8 mouse cellular contexts compared by ENCODE assay signal in genomic region chr5:138222111-138222510, GRCm38 (mm10). TPM values are rescaled to one million over a fixed set of nuclear protein-coding genes. Genes with fewer than 3 reads are reported as not detected.
DNase-seq lines count a peak whose midpoint lies in the region; ATAC-seq lines count a peak whose summit lies in the region.

No protein-coding gene starts in this region.

- H3K9me3 ChIP-seq in hindbrain, embryonic 14.5 days (ENCODE audit: control insufficient read depth, low read length) = no peaks in the 10 kb centered on the region
- no peaks in the 10 kb centered on the region for H3K9me3 ChIP-seq in hindbrain, embryonic 16.5 days (ENCODE audit: control insufficient read depth, low read length)

- H3K4me1 ChIP-seq in hindbrain, embryonic 14.5 days (replicated peaks; ENCODE audit: control insufficient read depth, insufficient read depth, low read length) = no peaks in the 10 kb centered on the region
- H3K4me1 ChIP-seq in hindbrain, embryonic 16.5 days (ENCODE audit: control insufficient read depth, insufficient read depth, low read depth, low read length) = no peaks in the 10 kb centered on the region

- no peak overlapping the region for H3K4me2 ChIP-seq in hindbrain, embryonic 14.5 days (replicated peaks)
- no peak overlapping the region for H3K4me2 ChIP-seq in hindbrain, embryonic 16.5 days (ENCODE audit: low read length)

- no peaks in the 10 kb centered on the region for H3K27me3 ChIP-seq in hindbrain, embryonic 14.5 days (ENCODE audit: control insufficient read depth, insufficient read depth, low read length)
- H3K27me3 ChIP-seq in hindbrain, embryonic 16.5 days (replicated peaks; ENCODE audit: control insufficient read depth, insufficient read depth, low read length) = no peaks in the 10 kb centered on the region

- peak; percentile 78 for DNase-seq in hindbrain, embryonic 14.5 days (ENCODE audit: low spot score)
- peak; percentile 69 for DNase-seq in c-Kit-positive CD71-positive TER-119-negative erythroid progenitor cells, embryonic 14.5 days (ENCODE audit: low read depth)
- DNase-seq in frontal cortex, postnatal 14 days (ENCODE audit: low spot score in 2 of 2) = peak; percentile 45 to 82
- DNase-seq in kidney, adult 18-20 months = peak; percentile 90
- peak; percentile 81 to 84 for DNase-seq in left cerebral cortex, postnatal 25 days (ENCODE audit: low spot score in 2 of 2)
- peak; percentile 68 for DNase-seq in testis, postnatal 14 days (ENCODE audit: low spot score)

- intact Hi-C loops in left cerebral cortex, postnatal 25 days (cut with DNase I) = loop anchor here (5.0 kb wide), 1 partner anchor 255 kb away; no protein-coding TSS in a partner anchor

- no peaks in the 10 kb centered on the region for H3K36me3 ChIP-seq in hindbrain, embryonic 14.5 days (replicated peaks; ENCODE audit: control insufficient read depth, insufficient read depth)
- no peaks in the 10 kb centered on the region for H3K36me3 ChIP-seq in hindbrain, embryonic 16.5 days (ENCODE audit: control insufficient read depth, insufficient read depth, low read length)

- ATAC-seq in hindbrain, embryonic 14.5 days (ENCODE audit: low FRiP score) = no peak
- no peak for ATAC-seq in hindbrain, embryonic 16.5 days
- peak; percentile 90 for ATAC-seq in neutrophil, adult 5-6 weeks (ENCODE audit: extremely low read depth, insufficient number of reproducible peaks, low FRiP score, poor library complexity, severe bottlenecking)

- no peak overlapping the region for H3K9ac ChIP-seq in hindbrain, embryonic 14.5 days
- no peak overlapping the region for H3K9ac ChIP-seq in hindbrain, embryonic 16.5 days (ENCODE audit: low read depth, low read length)

- WGBS in hindbrain, embryonic 14.5 days = 27% methylated on average over 4 of the region's 4 CpGs
- 23% methylated on average over 4 of the region's 4 CpGs for WGBS in hindbrain, embryonic 16.5 days

- H3K27ac ChIP-seq in hindbrain, embryonic 14.5 days = no peak overlapping the region
- no peak overlapping the region for H3K27ac ChIP-seq in hindbrain, embryonic 16.5 days (ENCODE audit: low read depth, low read length)

- H3K4me3 ChIP-seq in hindbrain, embryonic 14.5 days (replicated peaks; ENCODE audit: low read length) = no peak overlapping the region
- no peak overlapping the region for H3K4me3 ChIP-seq in hindbrain, embryonic 16.5 days (ENCODE audit: low read length)

RNA-seq across cellular contexts. Expression of gene Nxpe5, which starts 3.6 kb away (rescaled TPM):
- polyA plus RNA-seq in hindbrain, embryonic 14.5 days (2014; fragmentation: Nextera tagmentation; extraction: Ambion mirVana) = 0.07 TPM in 1 of 2 replicates, not detected in the other
- 0.06 TPM in 1 of 2 replicates, not detected in the other for polyA plus RNA-seq in hindbrain, embryonic 16.5 days (2015; fragmentation: Nextera tagmentation; extraction: Ambion mirVana)
- under 1 TPM in 1 of 2 experiments, not detected in 1; 0.23 TPM for total RNA-seq in left cerebral cortex, postnatal 25 days (2021)
- total RNA-seq in neutrophil, adult 5-6 weeks (2017) = not detected in 2 replicates

RNA-seq across cellular contexts. Expression of gene Mblac1, which starts 28.0 kb away (rescaled TPM):
- polyA plus RNA-seq in hindbrain, embryonic 14.5 days (2014; fragmentation: Nextera tagmentation; extraction: Ambion mirVana) = 12.5 and 13.6 TPM in 2 replicates
- polyA plus RNA-seq in hindbrain, embryonic 16.5 days (2015; fragmentation: Nextera tagmentation; extraction: Ambion mirVana) = 12.8 and 14.5 TPM in 2 replicates
- total RNA-seq in left cerebral cortex, postnatal 25 days (2021) = 10 to 100 TPM in 1 of 2 experiments, 1 to 10 TPM in 1; 8.9 to 10.3 TPM
- 0.81 and 0.86 TPM in 2 replicates for total RNA-seq in neutrophil, adult 5-6 weeks (2017)

RNA-seq across cellular contexts. Expression of gene Lamtor4, which starts 33.2 kb away (rescaled TPM):
- polyA plus RNA-seq in hindbrain, embryonic 14.5 days (2014; fragmentation: Nextera tagmentation; extraction: Ambion mirVana) = 74.7 and 85.0 TPM in 2 replicates
- 107 and 120 TPM in 2 replicates for polyA plus RNA-seq in hindbrain, embryonic 16.5 days (2015; fragmentation: Nextera tagmentation; extraction: Ambion mirVana)
- total RNA-seq in left cerebral cortex, postnatal 25 days (2021) = 10 to 100 TPM; 56.9 to 59.8 TPM
- total RNA-seq in neutrophil, adult 5-6 weeks (2017) = 27.3 and 36.7 TPM in 2 replicates

RNA-seq across cellular contexts. Expression of gene Cnpy4, which starts 34.8 kb away (rescaled TPM):
- 29.5 and 31.5 TPM in 2 replicates for polyA plus RNA-seq in hindbrain, embryonic 14.5 days (2014; fragmentation: Nextera tagmentation; extraction: Ambion mirVana)
- 28.2 and 30.3 TPM in 2 replicates for polyA plus RNA-seq in hindbrain, embryonic 16.5 days (2015; fragmentation: Nextera tagmentation; extraction: Ambion mirVana)
- total RNA-seq in left cerebral cortex, postnatal 25 days (2021) = 10 to 100 TPM; 15.6 to 16.9 TPM
- 26.9 and 31.3 TPM in 2 replicates for total RNA-seq in neutrophil, adult 5-6 weeks (2017)

RNA-seq across cellular contexts. Expression of gene Taf6, which starts 34.9 kb away (rescaled TPM):
- 67.1 and 72.8 TPM in 2 replicates for polyA plus RNA-seq in hindbrain, embryonic 14.5 days (2014; fragmentation: Nextera tagmentation; extraction: Ambion mirVana)
- polyA plus RNA-seq in hindbrain, embryonic 16.5 days (2015; fragmentation: Nextera tagmentation; extraction: Ambion mirVana) = 64.7 and 75.2 TPM in 2 replicates
- 10 to 100 TPM; 39.3 to 42.0 TPM for total RNA-seq in left cerebral cortex, postnatal 25 days (2021)
- total RNA-seq in neutrophil, adult 5-6 weeks (2017) = 26.5 and 26.7 TPM in 2 replicates
